ENCODE assay signal across 1 mouse cellular context in the genomic region with DNA sequence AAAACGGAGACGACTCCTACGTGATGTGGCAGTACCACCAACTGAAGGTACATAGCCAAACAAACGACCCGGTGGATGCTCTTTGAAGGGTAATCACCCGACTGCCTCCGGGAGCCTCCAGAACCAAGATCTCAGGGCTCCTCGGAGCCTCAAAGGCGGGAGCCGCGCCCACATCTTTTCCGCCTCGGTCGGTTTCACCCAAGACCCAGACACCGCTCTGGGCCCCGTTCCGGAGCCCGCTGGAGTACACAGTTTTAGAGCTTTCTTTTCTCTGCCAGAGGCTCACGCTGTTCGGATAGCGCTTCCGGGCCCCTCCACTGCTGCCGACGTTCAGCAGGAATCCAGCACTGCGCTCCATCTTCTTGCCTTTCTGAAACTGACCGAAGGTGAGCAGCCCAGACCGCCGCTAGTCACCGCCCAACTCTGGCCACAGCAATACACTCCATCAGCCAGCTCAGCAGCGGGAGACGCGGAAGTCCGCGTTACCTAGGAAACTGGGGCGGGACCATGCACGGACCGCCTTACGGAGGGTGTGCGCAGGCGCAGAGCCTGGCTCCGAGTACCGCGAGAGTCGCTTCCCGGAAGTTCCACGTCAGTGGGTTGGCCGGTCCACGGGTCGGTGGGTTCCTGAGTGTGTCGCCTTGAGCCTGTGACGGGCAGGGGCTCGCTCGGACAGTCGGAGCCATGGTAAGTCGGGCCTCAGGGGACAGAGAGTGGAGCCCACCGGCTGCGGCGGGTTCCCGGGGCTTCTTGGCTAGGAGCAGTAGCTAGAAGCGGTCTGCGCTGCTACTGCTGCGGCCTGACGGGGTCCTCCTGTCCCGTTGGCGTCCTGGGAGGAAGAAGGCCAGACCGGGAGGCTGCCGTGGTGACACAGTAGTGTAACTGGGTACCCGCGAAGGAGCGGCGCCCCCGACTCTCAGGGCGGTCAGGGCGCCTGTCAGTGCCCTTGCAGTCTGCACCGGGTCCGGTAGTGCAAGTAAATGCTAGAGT.
A peak's percentile ranks its signal among the peaks of the same experiment; 100 is the strongest.
TF ChIP-seq lines count a peak whose summit lies in the region.

A gene (plus strand): TSS at position 585 of the 990 bp plus-strand sequence.

TF ChIP-seq in CH12.LX, 34 proteins besides CTCF, POLR2A, EP300 and RAD21:
- TF ChIP-seq ZC3H11A (IDR thresholded peaks at IDR 0.05; ENCODE audit: low read depth, low read length) (no peak), USF2 (conservative IDR thresholded peaks at IDR 0.05; ENCODE audit: low read depth, low read length) (no peak), PAX5 (IDR thresholded peaks at IDR 0.05; ENCODE audit: low read length) (no peak), MAZ (IDR thresholded peaks at IDR 0.05; ENCODE audit: low read depth, low read length) (no peak), TBP (conservative IDR thresholded peaks at IDR 0.05; ENCODE audit: low read depth, low read length) (peak; percentile 69; the same call in 1 of the 2 replicates), JUN (IDR thresholded peaks at IDR 0.05; ENCODE audit: insufficient read depth, low read depth, low read length) (no peak), MAFK (IDR thresholded peaks at IDR 0.05; ENCODE audit: insufficient replicate concordance, low read length) (no peak), GABPA (IDR thresholded peaks at IDR 0.05; ENCODE audit: insufficient replicate concordance, low read depth, low read length) (no peak), JUND (conservative IDR thresholded peaks at IDR 0.05; ENCODE audit: low read depth, low read length) (no peak), E2F4 (IDR thresholded peaks at IDR 0.05; ENCODE audit: insufficient replicate concordance, low read depth, low read length) (no peak), MYC (IDR thresholded peaks at IDR 0.05; ENCODE audit: low read depth, low read length) (no peak), MEF2A (IDR thresholded peaks at IDR 0.05; ENCODE audit: borderline replicate concordance, low read depth, low read length) (peak; percentile 6; the same call in 1 of the 2 replicates), RCOR1 (conservative IDR thresholded peaks at IDR 0.05; ENCODE audit: low read depth, low read length) (no peak), KAT2A (IDR thresholded peaks at IDR 0.05; ENCODE audit: insufficient replicate concordance, low read length) (peak; percentile 73; the same call in 1 of the 2 replicates), BHLHE40 (IDR thresholded peaks at IDR 0.05; ENCODE audit: low read depth, low read length) (no peak), ZMIZ1 (IDR thresholded peaks at IDR 0.05; ENCODE audit: low read depth, low read length) (peak; percentile 74), USF1 (IDR thresholded peaks at IDR 0.05; ENCODE audit: low read depth, low read length) (no peak), MXI1 (IDR thresholded peaks at IDR 0.05; ENCODE audit: low read depth, low read length) (peak; percentile 92), HCFC1 (IDR thresholded peaks at IDR 0.05; ENCODE audit: low read depth, low read length) (peak; percentile 88), CHD1 (IDR thresholded peaks at IDR 0.05; ENCODE audit: low read depth, low read length) (no peak), SIN3A (IDR thresholded peaks at IDR 0.05; ENCODE audit: low read length) (peak; percentile 93), ZNF384 (IDR thresholded peaks at IDR 0.05; ENCODE audit: low read depth, low read length) (no peak), SMC3 (IDR thresholded peaks at IDR 0.05; ENCODE audit: low read depth, low read length) (no peak), ETS1 (conservative IDR thresholded peaks at IDR 0.05; ENCODE audit: low read depth, low read length) (no peak), MAX (IDR thresholded peaks at IDR 0.05; ENCODE audit: low read length) (no peak), IRF4 (IDR thresholded peaks at IDR 0.05; ENCODE audit: low read depth, low read length) (no peak; the same call in 1 of the 2 replicates), NRF1 (IDR thresholded peaks at IDR 0.05; ENCODE audit: low read depth, low read length) (peak; percentile 94), UBTF (IDR thresholded peaks at IDR 0.05; ENCODE audit: low read depth, low read length) (no peak), TCF12 (IDR thresholded peaks at IDR 0.05; ENCODE audit: low read depth, low read length) (peak; percentile 73), ZKSCAN1 (IDR thresholded peaks at IDR 0.05; ENCODE audit: borderline replicate concordance, low read depth, low read length) (no peak), POLR2AphosphoS2 (IDR thresholded peaks at IDR 0.05; ENCODE audit: low read depth, low read length) (peak; percentile 48; the same call in 1 of the 2 replicates), ELF1 (IDR thresholded peaks at IDR 0.05; ENCODE audit: low read depth, low read length) (peak; percentile 99), CHD2 (IDR thresholded peaks at IDR 0.05; ENCODE audit: low read length) (peak; percentile 100), NELFE (IDR thresholded peaks at IDR 0.05; ENCODE audit: low read depth, low read length) (peak; percentile 84)
TF ChIP-seq in CH12.LX: peak in this region for 13.
